Mouse (Mus musculus): Measurements from ENCODE around the gene Tbc1d22a. TPM values are rescaled to one million over a fixed set of nuclear protein-coding genes. Genes with fewer than 3 reads are reported as not detected.

The Tbc1d22a gene
- polyA plus RNA-seq, 1 experiment from 2014 or later: 6.6 TPM

DNA sequence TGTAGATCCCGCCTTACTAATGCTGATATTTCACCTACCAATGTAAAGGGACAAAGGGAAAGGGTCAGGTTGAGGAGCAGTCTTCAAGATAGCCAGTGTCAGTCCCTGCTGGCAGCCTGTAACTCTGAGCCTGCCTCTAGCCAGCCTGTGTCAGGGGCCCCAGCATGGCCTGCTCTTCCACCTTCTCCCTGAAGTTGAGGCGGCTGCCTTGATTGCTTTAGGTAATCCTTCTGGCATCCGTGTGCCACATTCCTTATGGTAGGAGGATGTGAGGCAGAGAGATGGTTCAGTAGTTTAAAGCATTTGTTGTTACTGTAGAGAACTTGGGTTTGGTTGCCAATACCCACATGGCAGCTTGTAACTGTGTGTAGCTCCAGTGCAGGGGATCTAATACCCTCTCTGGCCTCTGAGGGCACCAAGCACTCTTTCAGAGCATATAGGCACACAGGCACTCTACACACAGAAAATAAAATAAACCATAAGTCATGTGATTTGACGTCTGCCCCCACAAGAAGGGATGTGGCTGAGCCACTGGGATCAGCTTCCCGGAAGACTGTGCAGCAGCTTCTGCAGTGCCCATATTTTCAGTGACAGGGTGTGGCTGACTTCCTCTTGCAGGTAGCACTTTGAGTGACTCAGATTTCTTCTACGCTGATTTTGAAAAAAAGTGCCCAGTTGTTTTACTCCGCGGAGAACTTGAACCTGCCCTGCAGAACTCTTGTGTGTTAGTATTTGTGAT lies 128.5 kb downstream of the Tbc1d22a start:
- ATAC-seq (ENCODE audit: insufficient read depth): no peak
- Histone ChIP-seq H3K27ac (replicated peaks) (no peak overlapping the region), H3K4me1 (replicated peaks) (no peaks in the 10 kb centered on the region), H3K36me3 (replicated peaks) (no peaks in the 10 kb centered on the region), H3K9me3 (replicated peaks) (no peaks in the 10 kb centered on the region), H3K4me2 (no peak overlapping the region), H3K27me3 (no peaks in the 10 kb centered on the region), H3K4me3 (replicated peaks) (no peak overlapping the region), H3K9ac (no peak overlapping the region)
- WGBS (ENCODE audit: insufficient replicate concordance): 70% methylated on average over 8 of the region's 8 CpGs

DNA sequence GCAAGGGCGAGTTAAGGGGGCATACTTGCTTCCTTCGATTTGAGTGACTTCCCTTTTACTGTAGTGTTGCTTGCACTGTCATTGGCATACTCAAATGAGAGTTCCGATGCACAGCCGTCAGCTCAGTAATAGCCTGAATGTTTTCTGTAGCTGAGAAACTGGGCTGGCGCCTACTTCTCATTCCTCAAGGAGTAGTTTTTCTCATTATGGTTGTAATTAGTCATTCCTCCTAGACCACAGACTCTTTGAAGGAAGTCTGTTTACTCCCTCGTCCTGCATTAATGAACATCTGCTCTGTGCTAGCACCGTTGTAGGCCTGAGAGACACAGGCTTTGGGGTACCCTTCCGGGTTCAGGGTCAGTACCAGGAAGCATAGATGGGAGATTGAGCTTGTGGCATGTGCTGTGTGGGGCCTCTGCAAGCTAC lies 130.7 kb downstream of the Tbc1d22a start:
- ATAC-seq (ENCODE audit: insufficient read depth): no peak
- 42% methylated on average over 8 of the region's 8 CpGs for WGBS (ENCODE audit: insufficient replicate concordance)
- H3K9ac ChIP-seq: no peak overlapping the region
- no peak overlapping the region for H3K4me2 ChIP-seq
- no peak overlapping the region for H3K27ac ChIP-seq (replicated peaks)
- H3K36me3 ChIP-seq (replicated peaks): no peaks in the 10 kb centered on the region
- H3K27me3 ChIP-seq: no peaks in the 10 kb centered on the region
- H3K9me3 ChIP-seq (replicated peaks): no peaks in the 10 kb centered on the region
- H3K4me3 ChIP-seq (replicated peaks): no peak overlapping the region
- no peaks in the 10 kb centered on the region for H3K4me1 ChIP-seq (replicated peaks)

DNA sequence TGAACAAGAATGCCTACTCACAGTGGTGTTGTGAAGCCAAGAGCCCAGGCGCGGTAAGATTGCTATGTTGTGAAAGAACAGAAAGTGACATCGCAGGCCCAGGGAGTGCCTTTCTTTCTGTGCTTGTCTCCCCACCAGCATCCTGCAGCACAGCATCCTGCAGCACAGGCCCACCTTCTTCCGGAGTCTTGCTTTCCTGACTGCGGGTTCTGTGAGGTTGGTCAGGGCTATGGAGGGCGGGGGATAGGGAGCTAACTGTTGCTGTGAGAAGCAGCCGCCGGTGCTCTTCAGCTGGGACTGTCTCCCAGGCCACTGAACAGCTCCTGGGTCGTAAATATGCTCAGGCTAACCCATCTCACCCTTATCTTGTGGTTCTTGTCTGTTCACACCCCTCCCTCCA lies 131.6 kb downstream of the Tbc1d22a start:
- no peaks in the 10 kb centered on the region for H3K4me1 ChIP-seq (replicated peaks)
- no peak for ATAC-seq (ENCODE audit: insufficient read depth)
- no peak overlapping the region for H3K4me2 ChIP-seq
- 61% methylated on average over 9 of the region's 9 CpGs for WGBS (ENCODE audit: insufficient replicate concordance)
- H3K4me3 ChIP-seq (replicated peaks): no peak overlapping the region
- H3K36me3 ChIP-seq (replicated peaks): no peaks in the 10 kb centered on the region
- no peak overlapping the region for H3K27ac ChIP-seq (replicated peaks)
- H3K9me3 ChIP-seq (replicated peaks): no peaks in the 10 kb centered on the region
- no peak overlapping the region for H3K9ac ChIP-seq
- H3K27me3 ChIP-seq: no peaks in the 10 kb centered on the region

DNA sequence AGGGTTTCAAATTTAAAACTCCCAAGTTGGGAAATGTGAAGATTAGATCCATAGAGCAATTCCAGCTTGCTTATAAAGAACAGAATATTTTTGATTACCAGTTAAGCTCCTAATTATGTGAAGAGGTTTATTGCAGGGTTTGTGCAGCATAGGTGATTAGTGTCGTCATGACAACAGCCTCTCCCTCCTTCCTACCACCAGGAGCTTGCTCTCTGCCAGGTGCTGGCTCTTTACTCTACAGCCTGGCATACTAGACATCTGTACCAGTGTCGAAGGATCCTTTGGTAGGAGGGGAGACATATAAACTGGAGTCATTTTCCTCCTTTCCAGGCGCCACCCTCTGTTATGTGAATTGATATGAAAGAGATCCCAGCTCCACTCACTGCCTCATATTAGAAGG lies 132.3 kb downstream of the Tbc1d22a start:
- Histone ChIP-seq H3K36me3 (replicated peaks) (no peaks in the 10 kb centered on the region), H3K4me1 (replicated peaks) (no peaks in the 10 kb centered on the region), H3K4me3 (replicated peaks) (no peak overlapping the region), H3K9me3 (replicated peaks) (no peaks in the 10 kb centered on the region), H3K4me2 (no peak overlapping the region), H3K27me3 (no peaks in the 10 kb centered on the region), H3K9ac (no peak overlapping the region), H3K27ac (replicated peaks) (no peak overlapping the region)
- WGBS (ENCODE audit: insufficient replicate concordance): 72% methylated on average over 3 of the region's 3 CpGs
- ATAC-seq (ENCODE audit: insufficient read depth): no peak

DNA sequence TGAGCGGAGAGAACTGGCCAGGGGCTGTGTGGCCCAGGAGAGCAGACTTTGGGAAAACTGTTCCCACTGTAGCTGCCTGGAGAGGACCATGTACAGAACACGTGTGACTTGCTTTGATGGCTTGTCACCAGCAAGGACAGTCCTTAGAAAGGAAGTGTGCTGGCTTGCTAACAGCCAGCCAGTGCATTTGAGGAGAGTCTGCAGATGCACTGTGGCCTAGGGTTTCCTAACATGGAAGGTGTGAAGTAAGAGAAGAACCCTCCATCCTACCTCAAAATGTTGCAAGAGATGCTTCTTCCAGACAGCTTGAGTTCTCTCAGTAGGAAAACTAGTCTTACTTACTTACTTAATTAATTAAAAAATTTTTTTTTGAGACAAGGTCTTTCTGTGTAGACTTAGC lies 140.7 kb downstream of the Tbc1d22a start:
- Histone ChIP-seq H3K4me1 (replicated peaks) (no peaks in the 10 kb centered on the region), H3K36me3 (replicated peaks) (no peaks in the 10 kb centered on the region), H3K9ac (no peak overlapping the region), H3K9me3 (replicated peaks) (no peaks in the 10 kb centered on the region), H3K4me2 (no peak overlapping the region), H3K4me3 (replicated peaks) (no peak overlapping the region), H3K27ac (replicated peaks) (no peak overlapping the region), H3K27me3 (no peaks in the 10 kb centered on the region)
- WGBS (ENCODE audit: insufficient replicate concordance): 58% methylated on average over 2 of the region's 2 CpGs
- ATAC-seq (ENCODE audit: insufficient read depth): no peak

DNA sequence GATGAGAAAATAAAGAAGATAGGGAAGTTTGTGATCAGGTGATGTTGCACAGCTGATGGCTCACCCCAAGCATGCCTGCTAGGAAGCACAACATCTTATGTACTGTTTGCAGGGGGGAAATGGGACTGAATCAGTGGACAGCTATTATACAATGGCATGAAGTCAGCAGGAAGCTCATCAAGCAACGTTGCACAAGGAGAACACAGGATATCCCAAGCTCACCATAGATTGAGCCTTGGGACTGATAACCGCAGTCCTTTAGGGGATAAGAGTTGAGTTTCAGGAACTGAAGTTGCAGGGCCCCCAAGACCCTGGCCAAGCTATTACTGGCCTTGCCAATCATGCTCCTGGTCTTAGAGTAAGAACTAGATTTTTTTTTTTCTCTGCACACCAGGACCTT lies 141.6 kb downstream of the Tbc1d22a start:
- Histone ChIP-seq H3K9ac (no peak overlapping the region), H3K27me3 (no peaks in the 10 kb centered on the region), H3K36me3 (replicated peaks) (no peaks in the 10 kb centered on the region), H3K4me2 (no peak overlapping the region), H3K27ac (replicated peaks) (no peak overlapping the region), H3K9me3 (replicated peaks) (no peaks in the 10 kb centered on the region), H3K4me1 (replicated peaks) (no peaks in the 10 kb centered on the region), H3K4me3 (replicated peaks) (no peak overlapping the region)
- no peak for ATAC-seq (ENCODE audit: insufficient read depth)
- WGBS (ENCODE audit: insufficient replicate concordance): 37% methylated on average over 2 of the region's 2 CpGs

DNA sequence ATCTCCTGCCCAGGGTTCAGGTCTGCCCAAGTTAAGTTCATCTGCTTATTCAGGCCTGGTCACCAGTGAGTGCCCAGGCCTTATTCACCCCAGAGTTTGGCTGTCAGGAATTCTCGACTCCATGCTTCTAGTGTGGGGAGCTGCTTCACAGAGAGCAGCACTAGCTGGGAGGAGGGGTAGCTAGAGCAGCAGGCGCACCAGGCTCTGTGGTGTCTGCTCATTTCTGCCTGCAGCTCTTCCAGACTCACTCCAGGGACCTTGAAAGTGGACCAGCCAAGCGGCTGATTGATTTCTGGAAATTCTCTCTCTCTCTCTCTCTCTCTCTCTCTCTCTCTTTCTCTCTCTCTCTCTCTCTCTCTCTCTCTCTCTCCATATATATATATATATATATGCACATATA lies 146.1 kb downstream of the Tbc1d22a start:
- 67% methylated on average over 3 of the region's 3 CpGs for WGBS (ENCODE audit: insufficient replicate concordance)
- H3K4me2 ChIP-seq: no peak overlapping the region
- H3K9ac ChIP-seq: no peak overlapping the region
- ATAC-seq (ENCODE audit: insufficient read depth): no peak
- no peaks in the 10 kb centered on the region for H3K27me3 ChIP-seq
- H3K27ac ChIP-seq (replicated peaks): no peak overlapping the region
- H3K4me1 ChIP-seq (replicated peaks): peaks cover 6% of the 10 kb centered on the region; the same call in 1 of the 2 replicates
- no peaks in the 10 kb centered on the region for H3K9me3 ChIP-seq (replicated peaks)
- no peaks in the 10 kb centered on the region for H3K36me3 ChIP-seq (replicated peaks)
- H3K4me3 ChIP-seq (replicated peaks): no peak overlapping the region

DNA sequence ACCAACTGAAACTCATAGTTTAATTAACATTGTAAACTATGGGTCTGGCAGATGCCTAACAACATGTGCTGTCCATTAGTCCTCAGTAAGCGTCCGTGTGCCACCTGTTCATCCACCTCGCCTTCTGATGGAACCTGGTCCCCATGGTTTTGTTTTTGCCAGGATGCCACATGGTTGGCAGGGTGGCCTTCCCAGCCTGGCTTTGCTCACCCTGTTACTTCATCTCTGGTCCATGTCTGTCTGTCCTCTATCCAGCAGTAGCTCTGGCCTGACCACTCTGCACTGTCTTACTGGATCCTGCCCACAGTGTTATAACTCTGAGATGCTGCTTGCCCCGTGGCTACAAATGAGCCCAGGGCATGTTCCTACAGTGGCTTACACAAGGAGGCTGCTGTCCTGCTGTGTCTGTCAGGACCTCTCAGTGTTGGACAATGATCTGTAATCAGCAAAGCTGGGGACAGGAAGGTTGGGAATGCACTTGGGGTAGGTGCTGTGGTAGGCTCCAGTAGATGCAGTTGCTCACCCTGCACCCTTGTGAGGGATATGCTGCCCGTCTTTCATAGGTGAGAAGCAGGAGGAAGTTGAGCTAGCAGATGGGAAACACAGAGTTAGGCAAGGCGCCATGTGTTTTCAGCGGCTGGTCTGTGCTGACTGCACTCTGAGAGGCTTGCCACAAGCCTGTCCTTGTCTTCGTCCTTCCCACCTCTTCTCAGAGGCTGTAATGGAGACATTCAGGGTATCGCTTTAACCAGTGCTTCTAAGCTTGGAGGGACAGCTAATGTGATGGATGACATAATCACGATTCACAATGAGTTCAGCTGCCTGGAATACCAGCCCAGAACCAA lies 148.3 kb downstream of the Tbc1d22a start:
- H3K27me3 ChIP-seq: no peaks in the 10 kb centered on the region
- WGBS (ENCODE audit: insufficient replicate concordance): 54% methylated on average over 10 of the region's 10 CpGs
- H3K36me3 ChIP-seq (replicated peaks): no peaks in the 10 kb centered on the region
- no peak overlapping the region for H3K27ac ChIP-seq (replicated peaks)
- H3K4me1 ChIP-seq (replicated peaks): peaks cover 6% of the 10 kb centered on the region; the same call in 1 of the 2 replicates
- no peaks in the 10 kb centered on the region for H3K9me3 ChIP-seq (replicated peaks)
- no peak overlapping the region for H3K4me3 ChIP-seq (replicated peaks)
- H3K9ac ChIP-seq: no peak overlapping the region
- ATAC-seq (ENCODE audit: insufficient read depth): no peak
- H3K4me2 ChIP-seq: no peak overlapping the region

DNA sequence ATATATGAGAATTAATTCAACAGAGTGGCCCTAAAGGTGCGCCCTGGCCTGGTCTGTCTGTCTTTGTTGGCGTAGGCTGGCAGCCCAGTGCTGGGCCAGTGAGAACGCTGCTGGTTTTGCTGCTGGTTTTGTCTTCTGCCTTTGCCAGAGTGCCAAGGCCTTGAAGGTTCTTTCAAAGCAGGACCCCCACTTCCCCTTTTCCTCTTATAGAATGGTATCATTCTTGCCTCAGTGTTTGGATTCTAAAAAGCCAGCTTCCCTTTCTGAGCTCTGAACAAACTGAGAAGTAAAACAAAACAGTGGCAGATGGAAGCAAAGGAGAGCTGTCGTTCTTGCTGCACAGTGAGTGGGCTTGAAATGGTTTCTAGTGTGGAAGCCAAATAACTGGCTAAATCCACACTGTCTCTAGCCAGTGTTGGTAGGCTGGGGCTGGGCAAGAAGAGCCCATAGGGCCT lies 149.6 kb downstream of the Tbc1d22a start:
- Histone ChIP-seq H3K9me3 (replicated peaks) (no peaks in the 10 kb centered on the region), H3K27me3 (no peaks in the 10 kb centered on the region), H3K4me2 (no peak overlapping the region), H3K4me3 (replicated peaks) (no peak overlapping the region), H3K27ac (replicated peaks) (0 out of 2 replicates have a peak overlapping the region, but pooled peaks have one; percentile 7), H3K36me3 (replicated peaks) (no peaks in the 10 kb centered on the region), H3K4me1 (replicated peaks) (peaks cover 6% of the 10 kb centered on the region; the same call in 1 of the 2 replicates), H3K9ac (no peak overlapping the region)
- no peak for ATAC-seq (ENCODE audit: insufficient read depth)
- WGBS (ENCODE audit: insufficient replicate concordance): 48% methylated on average over 4 of the region's 4 CpGs

DNA sequence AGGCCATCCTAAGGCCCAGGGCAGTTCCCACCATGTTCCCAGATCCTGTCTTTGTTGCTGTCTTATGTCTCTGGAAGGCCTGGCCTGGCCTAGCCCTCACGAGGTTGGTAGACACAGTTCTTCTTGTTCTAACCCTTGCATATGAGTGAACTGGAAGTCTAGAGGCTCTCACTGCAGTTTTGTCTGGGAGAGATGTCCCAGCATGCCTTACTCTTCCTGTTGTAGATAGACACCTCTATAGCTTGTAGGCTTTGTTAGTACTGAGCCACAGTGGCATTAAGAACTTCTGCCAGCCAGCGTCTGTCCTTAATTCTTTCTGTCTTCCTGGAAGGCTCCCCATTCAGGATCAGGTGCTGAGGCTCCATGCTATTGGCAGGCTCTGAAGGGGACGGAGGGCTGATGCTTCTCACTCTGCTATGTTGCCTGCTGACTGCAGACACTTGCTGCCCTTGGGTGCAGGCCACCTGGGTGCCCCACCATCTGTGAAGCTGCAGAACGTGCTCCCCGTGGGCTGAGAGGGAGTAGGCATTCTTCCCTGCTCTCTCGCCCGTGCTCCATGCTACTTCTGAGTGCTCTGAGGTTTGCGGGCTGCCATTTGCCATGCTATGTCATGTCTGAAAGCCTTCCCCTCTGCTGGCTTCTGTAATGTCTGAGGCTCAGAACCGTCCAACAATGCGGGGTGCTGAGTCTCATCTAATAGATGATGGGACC lies 150.8 kb downstream of the Tbc1d22a start:
- H3K9ac ChIP-seq: no peak overlapping the region
- ATAC-seq (ENCODE audit: insufficient read depth): no peak

DNA sequence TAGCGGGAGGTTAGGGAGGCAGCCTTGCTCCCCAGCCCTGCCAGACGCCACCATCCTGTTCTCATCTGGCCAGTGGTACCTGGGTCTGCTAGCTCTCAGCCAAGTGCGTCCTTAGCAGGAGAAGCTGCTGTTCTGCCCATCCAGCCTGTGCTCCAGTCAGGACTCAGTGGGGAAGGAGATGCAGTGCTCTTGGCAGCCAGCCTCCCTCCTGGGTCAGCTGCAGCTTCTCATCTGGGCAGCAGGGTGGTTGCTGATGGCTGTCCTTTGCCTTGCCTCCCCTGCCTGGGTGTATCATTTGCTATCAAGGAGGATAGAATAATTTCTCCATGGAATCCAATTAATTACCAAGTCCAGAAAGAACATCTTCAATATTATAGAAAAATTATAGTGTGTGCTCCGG lies 152.5 kb downstream of the Tbc1d22a start:
- Histone ChIP-seq H3K4me2 (no peak overlapping the region), H3K36me3 (replicated peaks) (no peaks in the 10 kb centered on the region), H3K9ac (no peak overlapping the region), H3K27ac (replicated peaks) (no peak overlapping the region), H3K27me3 (no peaks in the 10 kb centered on the region), H3K9me3 (replicated peaks) (no peaks in the 10 kb centered on the region), H3K4me1 (replicated peaks) (peaks cover 6% of the 10 kb centered on the region; the same call in 1 of the 2 replicates), H3K4me3 (replicated peaks) (no peak overlapping the region)
- 73% methylated on average over 4 of the region's 4 CpGs for WGBS (ENCODE audit: insufficient replicate concordance)
- ATAC-seq (ENCODE audit: insufficient read depth): no peak

More for the DNA sequence above, 150.8 kb downstream of the Tbc1d22a start:
- Histone ChIP-seq H3K9me3 (replicated peaks) (no peaks in the 10 kb centered on the region), H3K27me3 (no peaks in the 10 kb centered on the region), H3K4me2 (no peak overlapping the region), H3K36me3 (replicated peaks) (no peaks in the 10 kb centered on the region), H3K4me3 (replicated peaks) (no peak overlapping the region), H3K27ac (replicated peaks) (no peak overlapping the region), H3K4me1 (replicated peaks) (peaks cover 6% of the 10 kb centered on the region; the same call in 1 of the 2 replicates)
- WGBS (ENCODE audit: insufficient replicate concordance): 71% methylated on average over 10 of the region's 10 CpGs

Measured in liver, embryonic 15.5 days (tissue).